Mouse (Mus musculus) CD4-positive helper T cell, adult 2 months (primary cell): ENCODE measurements around the gene Mmp25.
"Not testable (repeated sequence)": the region's sequence is repeated elsewhere in the genome, so short reads cannot be mapped to it uniquely, and the experiment has no call there.

Source experiments
- DNase-seq: peaks from one replicate; pipeline ENCODE4 v3.0.0-alpha.2; 2012; ENCODE audit warnings: low read depth, missing footprints, low spot score

Mmp25 gene

GRCm38 (mm10) chr17:23600641-23601622, 44.1 kb downstream of the Mmp25 start, which contains the start of gene Zscan10:
Gene Zscan10, plus strand, starts transcription at chr17:23600856.
- DNase-seq, result no peak

DNA sequence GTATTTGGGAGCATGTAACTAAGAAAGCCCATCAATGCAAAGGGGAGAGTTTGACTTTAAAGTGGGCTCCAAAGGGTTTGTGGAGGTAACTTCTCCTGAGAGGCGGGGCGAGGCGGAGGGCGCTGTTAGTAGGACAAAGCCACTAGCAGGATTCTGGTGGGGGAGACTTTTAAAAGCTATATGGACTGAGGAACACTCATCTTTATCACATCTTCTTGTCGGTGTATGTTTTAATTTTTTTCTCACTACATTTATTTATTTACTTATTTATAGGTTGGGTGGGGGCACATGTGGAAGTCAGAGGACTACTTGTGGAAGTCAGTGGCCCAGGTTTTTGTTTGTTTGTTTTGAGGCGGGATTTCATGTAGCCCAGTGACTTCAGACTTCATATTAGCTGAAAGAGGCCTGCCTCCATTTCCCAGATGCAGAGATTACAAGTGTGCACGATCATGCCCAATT, 45.4 kb downstream of the Mmp25 start:
- no peak for DNase-seq

DNA sequence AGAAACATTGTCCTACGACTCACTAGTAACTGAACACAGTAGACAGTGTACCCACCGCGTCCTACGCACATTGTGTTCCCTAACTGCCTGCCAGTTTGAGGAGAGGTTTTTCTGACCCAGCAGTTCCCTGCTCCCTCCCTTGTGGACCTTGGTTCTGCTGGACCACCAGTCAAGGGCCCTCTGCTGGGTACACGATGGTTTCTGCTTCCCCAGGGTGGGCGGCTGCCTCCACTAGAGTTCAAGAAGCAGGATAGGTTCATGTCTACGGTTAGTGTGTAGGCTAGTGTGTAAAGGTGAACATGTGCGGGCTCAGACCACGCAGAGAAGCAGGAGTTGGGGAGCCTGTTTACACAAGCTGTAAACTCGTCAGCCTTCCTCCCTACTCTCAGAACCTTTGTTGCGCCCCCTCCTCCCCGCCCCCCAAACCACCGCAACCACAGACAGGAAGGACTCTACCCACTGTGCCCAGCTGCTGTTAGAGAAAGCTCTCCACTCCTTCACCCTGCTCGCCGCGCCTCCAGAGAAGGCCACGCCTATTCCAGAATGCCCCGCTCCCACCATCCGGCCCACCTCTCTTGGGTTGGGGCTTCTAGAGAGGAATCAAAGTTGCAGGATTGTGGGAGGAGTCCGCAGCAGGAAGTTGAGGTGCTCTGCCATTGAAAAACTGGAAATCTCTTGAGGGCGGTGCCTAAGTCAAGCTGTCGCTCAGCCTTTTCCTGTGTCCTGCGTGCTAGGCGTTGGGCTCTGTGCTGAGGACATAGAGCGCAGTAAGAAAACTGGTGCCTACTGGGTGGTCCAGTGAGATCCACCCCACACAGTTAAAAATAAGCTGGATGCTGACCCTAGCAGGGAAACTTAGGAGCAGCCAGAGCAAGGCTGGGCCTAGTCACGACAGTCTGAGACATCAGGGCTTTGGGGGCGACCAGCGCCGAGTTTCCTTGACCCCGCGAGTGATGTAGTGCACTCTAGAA, 46.2 kb downstream of the Mmp25 start, which contains the start of gene Zfp13:
Gene Zfp13 (minus strand): TSS at position 906 of the 971 bp plus-strand sequence.
- DNase-seq, result peak; percentile 96

DNA sequence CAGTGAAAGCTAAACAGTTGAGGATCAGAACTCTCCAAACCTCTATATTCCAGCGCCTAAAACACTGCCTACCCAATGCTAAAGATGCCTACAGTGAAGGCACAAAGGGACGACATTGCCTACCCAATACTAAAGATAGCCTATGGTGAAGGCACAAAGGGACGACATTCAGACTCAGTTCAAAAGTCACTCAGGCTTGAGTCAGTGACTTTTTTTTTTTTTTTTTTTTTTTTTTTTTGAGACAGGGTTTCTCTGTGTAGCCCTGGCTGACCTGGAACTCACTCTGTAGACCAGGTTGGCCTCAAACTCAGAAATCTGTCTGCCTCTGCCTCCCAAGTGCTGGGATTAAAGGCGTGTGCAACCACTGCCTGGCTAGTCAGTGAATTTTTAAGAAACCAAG, 49.9 kb downstream of the Mmp25 start:
- DNase-seq, result not testable (repeated sequence)

DNA sequence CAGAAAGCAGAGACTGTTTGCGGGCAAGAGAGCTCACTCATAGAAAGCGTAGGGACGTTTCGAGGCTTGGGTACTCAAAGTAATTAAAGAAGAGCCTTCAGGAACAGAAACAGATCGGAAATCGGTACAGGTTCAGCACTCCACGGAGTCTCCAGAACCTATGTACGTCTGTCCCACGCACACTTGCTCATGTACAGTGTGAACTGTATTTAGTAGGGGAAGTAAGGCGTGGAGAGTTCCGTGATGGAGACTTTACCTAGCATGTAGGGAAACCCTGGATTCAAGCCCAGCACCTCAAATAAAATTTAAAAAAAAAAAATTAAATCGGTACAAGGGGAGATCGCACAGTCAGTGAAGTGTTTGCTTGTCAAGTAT, 52.2 kb downstream of the Mmp25 start:
- DNase-seq, result no peak

DNA sequence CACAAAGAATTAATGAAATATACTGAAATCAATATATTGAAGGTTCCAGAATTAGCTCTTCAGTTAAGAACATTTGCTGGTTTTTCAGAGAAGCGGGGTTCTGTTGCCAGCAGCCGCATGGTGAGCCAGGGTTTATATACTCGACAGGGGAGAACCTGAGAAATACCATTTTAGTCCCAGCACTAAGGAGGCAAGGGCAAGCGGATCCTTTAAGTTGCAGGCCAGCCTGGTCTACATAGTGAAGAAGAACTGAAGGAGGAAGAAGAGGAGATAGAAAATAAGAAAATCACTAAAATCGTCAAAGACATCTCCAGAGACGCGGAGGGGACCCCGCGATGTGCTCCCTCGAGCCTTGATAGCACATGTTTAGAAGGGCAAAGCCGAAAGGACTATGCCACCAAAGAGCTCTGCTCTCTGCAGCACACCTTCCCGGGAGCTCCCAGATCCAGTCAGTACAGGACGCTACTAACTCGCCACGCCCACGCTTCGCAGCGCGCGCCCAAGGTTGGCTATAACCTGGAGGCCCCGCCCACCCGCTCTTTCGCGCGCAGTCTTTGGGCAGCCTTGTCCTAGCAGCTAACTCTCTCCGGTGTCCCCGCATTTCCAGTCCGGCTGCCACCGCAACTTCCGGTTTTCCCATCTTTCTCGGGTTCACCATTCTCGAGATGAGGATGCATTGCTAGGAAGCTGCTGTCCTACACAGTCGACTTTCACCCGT, 52.7 kb downstream of the Mmp25 start:
- DNase-seq, result peak; percentile 87

- no peak for DNase-seq
Observed at GRCm38 (mm10) chr17:23587253-23587652, 57.8 kb downstream of the Mmp25 start.

GRCm38 (mm10) chr17:23585721-23586491, 59.2 kb downstream of the Mmp25 start:
- no peak for DNase-seq

GRCm38 (mm10) chr17:23584786-23585185, 60.3 kb downstream of the Mmp25 start:
- DNase-seq, result no peak
